ENCODE assay signal across 8 mouse cellular contexts in the genomic region with DNA sequence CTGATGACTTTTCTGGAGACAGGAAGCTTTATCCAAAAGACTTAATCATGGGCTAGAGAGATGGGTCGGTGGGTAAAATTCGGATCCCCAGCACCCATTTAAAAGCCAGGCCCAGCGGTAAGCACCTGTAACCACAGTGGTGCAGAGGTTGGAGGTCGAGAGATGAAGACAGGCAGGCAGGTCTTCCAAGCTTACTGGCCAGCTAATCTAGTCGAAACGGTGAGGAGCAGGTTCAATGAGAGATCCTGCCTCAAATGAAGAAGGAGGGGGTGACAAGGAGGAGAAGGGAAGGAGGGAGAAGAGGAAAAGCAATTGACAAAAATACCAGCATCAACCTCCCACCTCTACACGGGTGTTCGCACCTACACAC.
"Had no signal": no experiment of that assay in that cellular context is flagged by ENCODE, and none has a peak within 500 bp of the region (broad histone marks: within the 10 kb centered on the region; RNA-seq: fewer than 3 reads in every experiment).

No protein-coding gene starts in this region.

- DNase-seq: kidney, adult 11 months had no signal

- H3K27me3 ChIP-seq: intestine, embryonic 15.5 days; limb, embryonic 12.5 days; limb, embryonic 15.5 days; neural tube, embryonic 12.5 days; neural tube, embryonic 15.5 days had no signal

- H3K4me2 ChIP-seq: intestine, embryonic 15.5 days; limb, embryonic 12.5 days; limb, embryonic 15.5 days; midbrain, embryonic 11.5 days; neural tube, embryonic 12.5 days; neural tube, embryonic 15.5 days had no signal

- H3K4me3 ChIP-seq: intestine, embryonic 15.5 days; limb, embryonic 12.5 days; limb, embryonic 15.5 days; neural tube, embryonic 12.5 days; neural tube, embryonic 15.5 days had no signal

- H3K36me3 ChIP-seq: intestine, embryonic 15.5 days; limb, embryonic 12.5 days; limb, embryonic 15.5 days; neural tube, embryonic 12.5 days; neural tube, embryonic 15.5 days had no signal

- H3K9me3 ChIP-seq: intestine, embryonic 15.5 days; limb, embryonic 12.5 days; limb, embryonic 15.5 days; neural tube, embryonic 12.5 days; neural tube, embryonic 15.5 days had no signal

- H3K27ac ChIP-seq: intestine, embryonic 15.5 days; limb, embryonic 12.5 days; limb, embryonic 15.5 days; neural tube, embryonic 12.5 days; neural tube, embryonic 15.5 days; stomach, postnatal 0 days had no signal

- H3K9ac ChIP-seq: intestine, embryonic 15.5 days; limb, embryonic 12.5 days; limb, embryonic 15.5 days; neural tube, embryonic 12.5 days; neural tube, embryonic 15.5 days had no signal

- H3K4me1 ChIP-seq: intestine, embryonic 15.5 days; limb, embryonic 12.5 days; neural tube, embryonic 12.5 days; neural tube, embryonic 15.5 days had no signal
